Comparison of ENCODE assay signal across 8 mouse cellular contexts in the genomic region with DNA sequence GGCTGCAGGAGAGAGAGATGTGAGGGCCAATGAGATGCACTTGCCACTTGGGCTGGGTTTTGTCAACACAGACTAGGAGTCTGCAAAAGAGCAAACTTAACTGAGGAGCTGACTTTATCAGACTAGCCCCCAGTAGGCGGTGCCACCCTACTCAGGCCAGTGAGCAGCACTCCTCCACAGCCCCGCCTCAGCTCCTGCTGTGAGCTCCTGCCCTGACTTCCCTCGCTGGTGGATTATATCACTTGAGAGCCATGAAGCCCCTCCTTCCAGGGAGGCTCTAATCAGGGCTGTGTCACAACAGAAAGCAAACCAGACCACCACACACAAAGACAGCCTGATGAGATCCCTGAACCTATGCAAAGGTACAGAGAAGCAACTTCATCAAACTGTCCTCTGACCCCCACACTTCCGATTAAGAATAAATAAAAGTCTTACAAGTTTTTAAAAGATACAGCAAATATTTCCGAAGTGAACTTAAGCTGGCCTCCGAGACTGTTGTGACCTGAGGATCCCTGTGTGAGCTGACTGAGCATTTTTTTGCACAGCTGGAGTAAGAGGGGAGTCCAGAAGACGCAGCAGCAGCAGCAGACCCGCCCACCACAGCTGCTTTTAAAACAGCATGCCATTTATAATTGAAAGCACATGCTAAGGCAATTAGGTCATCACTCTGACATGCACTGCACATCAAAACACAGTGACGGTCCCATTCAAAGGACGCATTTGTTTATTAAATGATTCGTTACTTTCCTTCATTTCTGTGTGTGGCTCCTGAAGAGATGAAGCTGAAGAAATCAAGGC. TPM values are rescaled to one million over a fixed set of nuclear protein-coding genes. Genes with fewer than 3 reads are reported as not detected.
DNase-seq lines count a peak whose midpoint lies in the region; ATAC-seq and TF ChIP-seq lines count a peak whose summit lies in the region.

No protein-coding gene starts in this region.

- peak overlapping the region; percentile 37 for H3K4me2 ChIP-seq in heart, postnatal 0 days (ENCODE audit: low read depth, low read length)
- H3K4me2 ChIP-seq in limb, embryonic 11.5 days (ENCODE audit: low read depth, severe bottlenecking): peak overlapping the region; percentile 5
- no peak overlapping the region; the same call in 1 of the 2 replicates for H3K4me2 ChIP-seq in midbrain, embryonic 13.5 days (replicated peaks)

- H3K27ac ChIP-seq in forebrain, embryonic 10.5 days: peak overlapping the region; percentile 48; the same call in 1 of the 2 replicates
- peak overlapping the region; percentile 41 for H3K27ac ChIP-seq in heart, postnatal 0 days (ENCODE audit: low read depth)
- no peak overlapping the region for H3K27ac ChIP-seq in limb, embryonic 11.5 days (replicated peaks; ENCODE audit: low read depth, low read length)
- no peak overlapping the region for H3K27ac ChIP-seq in midbrain, embryonic 13.5 days

- no peak for TF ChIP-seq EP300 in heart, postnatal 0 days (IDR thresholded peaks at IDR 0.05; ENCODE audit: low read depth)

- TF ChIP-seq CTCF in heart, postnatal 0 days (IDR thresholded peaks at IDR 0.05; ENCODE audit: low read depth): no peak

- peaks cover 47% of the 10 kb centered on the region for H3K4me1 ChIP-seq in forebrain, embryonic 10.5 days
- H3K4me1 ChIP-seq in heart, postnatal 0 days (ENCODE audit: control insufficient read depth, insufficient read depth): peaks cover 28% of the 10 kb centered on the region
- peaks cover 26% of the 10 kb centered on the region for H3K4me1 ChIP-seq in limb, embryonic 11.5 days (ENCODE audit: control insufficient read depth, insufficient read depth, low read length)
- peaks cover 37% of the 10 kb centered on the region for H3K4me1 ChIP-seq in midbrain, embryonic 13.5 days (replicated peaks)

- DNase-seq in cerebellum, postnatal 10 days: peak; percentile 16 to 19
- DNase-seq in cerebellum, adult 11-12 months: no peak
- DNase-seq in forebrain, embryonic 10.5 days (ENCODE audit: extremely low spot score, low spot score): peak; percentile 29
- peak; percentile 67 for DNase-seq in heart, postnatal 0 days (ENCODE audit: low spot score)
- DNase-seq in limb, embryonic 11.5 days (ENCODE audit: low spot score): peak; percentile 66
- DNase-seq in layer of hippocampus, postnatal 36 days: no peak
- no peak for DNase-seq in thymus, postnatal 0 days (ENCODE audit: low spot score)

- H3K9ac ChIP-seq in heart, postnatal 0 days (replicated peaks; ENCODE audit: low read depth, low read length): 0 out of 2 replicates have a peak overlapping the region, but pooled peaks have one; percentile 19
- no peak overlapping the region; the same call in 1 of the 2 replicates for H3K9ac ChIP-seq in limb, embryonic 11.5 days (ENCODE audit: low read length)
- 0 out of 2 replicates have a peak overlapping the region, but pooled peaks have one; percentile 16 for H3K9ac ChIP-seq in midbrain, embryonic 13.5 days (replicated peaks)

- WGBS in forebrain, embryonic 10.5 days: 22% methylated on average over 11 of the region's 11 CpGs
- 11% methylated on average over 11 of the region's 11 CpGs for WGBS in heart, postnatal 0 days
- 11% methylated on average over 11 of the region's 11 CpGs for WGBS in limb, embryonic 11.5 days
- 22% methylated on average over 11 of the region's 11 CpGs for WGBS in midbrain, embryonic 13.5 days

- peak; percentile 78 for ATAC-seq in heart, postnatal 0 days (ENCODE audit: insufficient read depth, low read depth)
- ATAC-seq in limb, embryonic 11.5 days (ENCODE audit: insufficient number of reproducible peaks, low FRiP score, low TSS enrichment, low read depth): peak; percentile 76; the same call in 1 of the 2 replicates
- ATAC-seq in midbrain, embryonic 13.5 days: peak; percentile 80

- peaks cover 51% of the 10 kb centered on the region for H3K36me3 ChIP-seq in forebrain, embryonic 10.5 days (replicated peaks)
- H3K36me3 ChIP-seq in heart, postnatal 0 days (replicated peaks; ENCODE audit: control insufficient read depth, insufficient read depth, low read length): peaks cover 19% of the 10 kb centered on the region
- 0 out of 2 replicates have a peak, but pooled peaks cover 2% of the 10 kb centered on the region for H3K36me3 ChIP-seq in limb, embryonic 11.5 days (ENCODE audit: control insufficient read depth, insufficient read depth, low read length)
- H3K36me3 ChIP-seq in midbrain, embryonic 13.5 days: peaks cover 13% of the 10 kb centered on the region

- no peaks in the 10 kb centered on the region for H3K9me3 ChIP-seq in forebrain, embryonic 10.5 days
- no peaks in the 10 kb centered on the region for H3K9me3 ChIP-seq in heart, postnatal 0 days (replicated peaks; ENCODE audit: control insufficient read depth, low read length)
- H3K9me3 ChIP-seq in limb, embryonic 11.5 days (ENCODE audit: control insufficient read depth, low read length): no peaks in the 10 kb centered on the region
- no peaks in the 10 kb centered on the region for H3K9me3 ChIP-seq in midbrain, embryonic 13.5 days

- peak overlapping the region; percentile 17; the same call in 1 of the 2 replicates for H3K4me3 ChIP-seq in forebrain, embryonic 10.5 days
- no peak overlapping the region for H3K4me3 ChIP-seq in heart, postnatal 0 days (ENCODE audit: low read depth, low read length)
- H3K4me3 ChIP-seq in limb, embryonic 11.5 days (ENCODE audit: low read depth, low read length): no peak overlapping the region
- H3K4me3 ChIP-seq in midbrain, embryonic 13.5 days (replicated peaks): no peak overlapping the region

- H3K27me3 ChIP-seq in forebrain, embryonic 10.5 days (ENCODE audit: poor library complexity, severe bottlenecking): no peaks in the 10 kb centered on the region
- H3K27me3 ChIP-seq in heart, postnatal 0 days (ENCODE audit: control insufficient read depth, insufficient read depth, low read length): no peaks in the 10 kb centered on the region
- H3K27me3 ChIP-seq in limb, embryonic 11.5 days (ENCODE audit: control insufficient read depth, insufficient read depth, low read length): no peaks in the 10 kb centered on the region
- no peaks in the 10 kb centered on the region for H3K27me3 ChIP-seq in midbrain, embryonic 13.5 days

RNA-seq across cellular contexts. Expression of a gene that starts 6.0 kb away (rescaled TPM):
- 188 and 196 TPM in 2 replicates for polyA plus RNA-seq in forebrain, embryonic 10.5 days (2016; fragmentation: Nextera tagmentation; extraction: Ambion mirVana)
- 42.6 and 59.1 TPM in 2 replicates for total RNA-seq in heart, postnatal 0 days (2014; rRNA removed; ENCODE audit: low replicate concordance)
- 100 and 105 TPM in 2 replicates for polyA plus RNA-seq in heart, postnatal 0 days (2015; fragmentation: Nextera tagmentation; extraction: Ambion mirVana)
- polyA plus RNA-seq in limb, embryonic 11.5 days (2014; fragmentation: Nextera tagmentation; extraction: Ambion mirVana): 209 and 231 TPM in 2 replicates
- polyA plus RNA-seq in midbrain, embryonic 13.5 days (2015; fragmentation: Nextera tagmentation; extraction: Ambion mirVana): 183 and 192 TPM in 2 replicates
- 10 to 100 TPM; 44.7 to 46.0 TPM for total RNA-seq in layer of hippocampus, postnatal 36 days (2021)
- 185 and 189 TPM in 2 replicates for polyA plus RNA-seq in thymus, postnatal 0 days (2015; fragmentation: Nextera tagmentation; extraction: Ambion mirVana)

Comparison
In these comparisons a context has a peak if more than half of its experiments do, and no peak if none do; other contexts are left out.
1. DNase-seq: peak in cerebellum, postnatal 10 days (2 of 2), forebrain, embryonic 10.5 days (single experiment), heart, postnatal 0 days (single experiment) and limb, embryonic 11.5 days (single experiment); none in cerebellum, adult 11-12 months (single experiment), layer of hippocampus, postnatal 36 days (0 of 2) and thymus, postnatal 0 days (single experiment).
2. H3K27ac ChIP-seq: peak in forebrain, embryonic 10.5 days (single experiment) and heart, postnatal 0 days (single experiment); none in limb, embryonic 11.5 days (single experiment) and midbrain, embryonic 13.5 days (single experiment).
3. Peak in every context shown above with its lines, with median percentiles within 50 percentile points of each other: ATAC-seq.